Mouse (Mus musculus) layer of hippocampus, postnatal 10 days (tissue): ENCODE data around the gene 1700125H20Rik. TPM values are rescaled to one million over a fixed set of nuclear protein-coding genes. Genes with fewer than 3 reads are reported as not detected.

ENCODE experiments used
- DNase-seq, 2 experiments: peaks; one replicate each; pipeline ENCODE4 v3.0.0; 2021; ENCODE audit warnings: low spot score in 2 of 2
- total RNA-seq, 2 experiments: library from RNA; stranded (reverse); gene quantifications; 2 replicates each; pipeline ENCODE4 v1.2.3; 2021

The 1700125H20Rik gene
- total RNA-seq, 2 experiments from 2014 or later, result 0.57 to 1.0 TPM

DNA sequence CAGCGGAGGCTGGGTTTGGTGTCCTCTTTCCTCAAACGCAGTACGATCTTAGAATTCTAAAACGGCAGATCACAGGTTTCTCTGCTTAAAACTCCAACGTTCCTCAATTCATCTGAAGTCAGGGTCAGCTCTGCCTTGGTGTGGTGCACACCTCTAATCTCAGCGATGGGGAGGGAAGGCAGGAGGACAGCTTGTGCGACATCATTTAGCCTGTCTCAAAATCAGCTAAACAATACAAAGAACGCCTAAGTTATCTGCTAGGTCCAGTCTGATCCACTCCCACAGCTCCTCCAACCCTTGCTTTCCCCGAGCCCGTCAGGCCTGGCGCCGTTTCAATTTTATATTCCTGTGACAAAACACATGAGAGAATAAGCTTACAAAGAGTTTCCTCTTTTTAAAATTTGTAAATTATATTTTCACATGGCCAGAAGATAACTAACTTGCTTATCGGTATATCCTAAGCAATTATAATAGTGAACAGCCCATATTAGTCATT is 13.1 kb downstream of the 1700125H20Rik start:
- DNase-seq, result no peak

DNA sequence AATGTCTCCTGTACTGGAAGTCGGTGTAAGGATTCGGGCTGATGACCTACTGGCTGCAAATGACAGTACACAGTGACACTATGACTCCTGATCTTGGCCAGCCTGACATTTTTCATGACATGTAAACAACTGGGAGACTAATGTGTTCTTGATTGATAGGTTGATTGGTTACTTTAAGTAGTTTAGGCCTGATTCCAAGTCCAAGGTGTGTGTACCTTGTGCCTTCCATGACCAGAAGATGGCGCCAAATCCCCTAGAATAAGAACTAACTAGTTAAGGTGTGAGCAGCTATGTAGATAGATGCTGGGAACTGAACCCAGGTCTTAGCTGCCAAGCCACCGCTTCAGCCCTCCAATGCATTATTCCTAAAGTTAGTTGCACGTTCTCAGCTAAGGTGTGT is 13.9 kb downstream of the 1700125H20Rik start:
- DNase-seq, result peak; percentile 12 to 24

DNA sequence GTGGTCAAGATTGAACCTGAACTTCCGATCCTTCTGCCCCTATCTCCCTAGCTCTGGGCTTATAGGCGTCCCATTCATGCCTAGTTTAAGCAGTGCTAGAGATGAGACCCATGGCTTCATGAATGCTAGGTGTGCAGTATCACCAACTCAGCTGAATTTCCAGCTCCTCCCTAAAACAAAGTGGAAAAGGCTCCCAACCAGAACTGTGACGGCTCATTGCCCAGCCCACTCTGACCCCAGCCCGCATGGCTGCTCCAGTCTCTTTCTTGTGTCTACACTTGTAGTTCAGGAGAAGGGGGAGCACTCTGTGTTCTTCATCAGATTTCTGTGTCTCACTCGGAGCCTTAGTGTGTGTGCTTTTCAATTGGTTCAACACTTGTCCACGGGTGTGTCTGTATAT is 14.6 kb downstream of the 1700125H20Rik start:
- DNase-seq, result no peak

DNA sequence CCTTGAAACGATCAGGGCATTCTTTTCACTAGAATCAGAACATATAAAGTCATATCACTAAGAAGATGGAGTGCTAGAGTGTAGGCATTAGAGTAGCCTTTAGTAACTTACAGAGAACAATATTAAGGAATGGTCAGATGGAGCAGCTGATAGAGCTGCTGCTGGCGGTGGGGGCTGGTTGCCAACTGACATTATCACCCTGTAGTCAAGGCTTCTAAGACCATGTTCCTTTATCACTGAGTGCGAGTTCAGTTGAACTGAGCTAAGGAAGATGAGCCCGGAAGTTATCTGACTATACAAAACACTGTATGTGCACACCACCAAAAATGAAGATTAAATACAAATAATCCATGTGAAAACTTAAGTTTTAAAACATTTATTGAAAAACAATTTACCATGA is 18.9 kb downstream of the 1700125H20Rik start:
- DNase-seq, result no peak

DNA sequence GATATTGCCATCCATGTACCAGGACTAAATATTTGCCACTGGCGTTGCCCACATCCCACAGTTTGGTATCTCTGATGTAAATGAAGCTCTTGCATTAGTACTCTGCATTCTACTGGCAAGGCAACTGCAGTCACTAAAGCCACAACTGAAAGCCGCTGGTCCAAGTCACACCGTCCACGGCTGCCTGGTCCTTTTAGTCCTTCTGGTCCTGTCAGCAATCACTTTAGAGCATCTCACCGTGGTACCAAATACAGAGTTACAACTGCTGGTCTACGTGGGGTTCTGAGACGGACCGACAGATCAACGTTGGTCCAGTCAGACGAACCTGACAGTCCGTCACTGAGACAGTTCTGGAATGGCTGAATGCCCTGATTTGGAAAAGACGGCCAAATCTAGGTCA is 20.5 kb downstream of the 1700125H20Rik start:
- no peak for DNase-seq

DNA sequence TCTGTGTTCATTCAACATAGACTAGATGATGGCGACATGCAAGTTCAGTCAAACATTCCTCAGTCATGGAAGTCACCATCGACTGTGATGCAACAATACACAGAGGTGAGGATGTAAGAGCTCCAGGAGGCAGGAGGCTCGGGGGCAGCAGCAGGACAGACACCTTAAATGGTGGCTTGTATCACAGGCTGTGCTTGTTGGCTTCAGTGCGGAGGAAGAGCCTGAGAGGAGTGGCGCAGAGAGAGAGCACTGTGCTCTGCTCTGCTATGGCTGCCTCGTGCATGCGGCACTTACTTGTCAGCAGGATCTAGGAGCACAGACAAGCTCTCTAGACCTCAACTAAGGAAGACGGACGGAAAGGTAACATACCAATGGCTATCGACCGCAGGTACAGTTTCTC is 24.0 kb downstream of the 1700125H20Rik start:
- no peak for DNase-seq

DNA sequence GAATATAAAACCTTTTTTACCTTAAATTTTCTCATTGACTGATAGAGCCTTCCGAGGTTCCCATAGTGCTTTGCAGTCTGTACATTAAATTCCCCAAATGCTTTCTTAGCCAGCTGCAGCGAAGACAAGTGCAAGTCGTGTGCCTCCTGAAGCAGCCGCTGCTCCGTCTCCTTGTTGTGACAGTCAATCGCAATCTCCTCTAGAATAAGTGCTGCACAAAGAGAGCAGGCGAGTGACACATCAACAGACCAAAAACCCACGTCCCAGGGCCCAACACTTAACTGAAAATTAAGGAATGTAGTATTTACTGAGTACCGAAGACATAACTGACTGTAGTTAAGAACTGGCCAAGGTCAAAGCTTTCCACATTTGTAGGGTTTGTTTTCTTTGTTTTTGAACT is 25.8 kb downstream of the 1700125H20Rik start:
- no peak for DNase-seq

DNA sequence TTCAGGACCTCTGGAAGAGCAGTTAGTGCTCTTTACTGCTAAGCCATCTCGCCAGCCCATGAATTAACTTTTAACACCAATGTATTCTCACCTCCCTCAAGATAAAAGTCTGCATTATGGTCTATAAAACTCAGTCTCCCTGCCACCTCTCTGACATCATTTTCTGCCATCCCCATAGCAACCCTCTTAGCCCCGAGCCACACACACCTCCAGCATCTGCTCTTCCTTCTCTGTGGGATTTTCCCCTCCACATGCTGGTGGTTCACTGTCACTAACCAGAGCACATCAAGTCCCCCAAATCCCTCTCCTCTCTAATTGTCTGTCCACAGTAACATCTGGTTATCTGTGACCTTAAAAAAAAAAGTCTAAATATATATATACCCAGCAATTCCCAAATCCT is 28.7 kb downstream of the 1700125H20Rik start:
- DNase-seq, result no peak

DNA sequence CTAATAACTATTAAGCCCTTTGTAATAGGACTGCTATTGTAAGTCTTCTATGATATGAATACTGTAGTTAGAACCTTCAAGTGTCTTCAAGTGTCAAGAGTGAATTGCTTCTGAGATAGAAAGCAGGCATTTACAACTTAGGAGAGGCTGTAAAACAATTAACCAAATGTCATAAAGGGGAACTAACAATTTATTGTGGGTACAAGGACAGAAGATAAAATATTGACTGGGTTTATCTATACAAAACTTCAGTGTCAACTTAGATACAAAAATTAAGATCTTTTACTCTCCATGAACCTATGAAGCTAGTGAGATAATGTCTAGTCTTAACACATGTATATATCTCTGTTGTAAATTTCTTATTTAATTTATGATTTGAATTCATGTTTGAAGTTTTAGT is 36.0 kb downstream of the 1700125H20Rik start:
- no peak for DNase-seq

DNA sequence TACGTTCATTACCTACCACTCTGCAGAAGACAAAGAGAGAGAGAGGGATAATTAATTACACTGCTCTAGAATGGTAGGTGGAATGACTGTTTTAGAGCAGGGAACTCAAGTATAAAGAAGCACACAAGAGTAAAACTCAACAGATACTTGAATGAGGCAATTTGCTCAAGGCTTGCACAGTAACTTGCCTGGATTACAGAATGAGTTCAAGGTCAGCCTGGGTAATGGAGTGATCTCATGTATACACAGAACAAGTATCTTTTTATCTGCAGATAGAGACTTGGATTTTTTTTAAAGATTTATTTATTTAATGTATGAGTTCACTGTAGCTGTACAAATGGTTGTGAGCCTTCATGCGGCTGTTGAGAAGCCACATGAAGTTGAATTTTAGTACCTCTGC is 40.9 kb downstream of the 1700125H20Rik start:
- no peak for DNase-seq

DNA sequence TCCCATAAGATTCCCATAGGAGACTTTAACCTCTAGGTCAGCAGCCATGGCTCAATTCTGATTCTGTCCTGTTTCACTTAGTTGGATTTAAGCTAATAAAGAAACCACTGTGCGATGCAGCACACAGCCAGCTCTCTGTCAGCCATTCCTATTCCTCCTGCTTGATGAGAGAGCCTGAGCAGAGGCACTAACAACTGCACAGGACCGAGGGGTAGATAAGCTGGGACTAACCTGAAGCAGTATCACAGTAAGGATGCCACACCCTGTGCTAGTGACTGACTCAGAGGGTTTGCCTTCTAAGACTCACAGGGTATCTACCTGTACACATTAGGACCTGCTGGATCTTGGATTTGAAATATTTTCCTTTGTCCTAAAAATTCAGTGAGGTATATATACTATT is 43.0 kb downstream of the 1700125H20Rik start:
- no peak for DNase-seq

DNA sequence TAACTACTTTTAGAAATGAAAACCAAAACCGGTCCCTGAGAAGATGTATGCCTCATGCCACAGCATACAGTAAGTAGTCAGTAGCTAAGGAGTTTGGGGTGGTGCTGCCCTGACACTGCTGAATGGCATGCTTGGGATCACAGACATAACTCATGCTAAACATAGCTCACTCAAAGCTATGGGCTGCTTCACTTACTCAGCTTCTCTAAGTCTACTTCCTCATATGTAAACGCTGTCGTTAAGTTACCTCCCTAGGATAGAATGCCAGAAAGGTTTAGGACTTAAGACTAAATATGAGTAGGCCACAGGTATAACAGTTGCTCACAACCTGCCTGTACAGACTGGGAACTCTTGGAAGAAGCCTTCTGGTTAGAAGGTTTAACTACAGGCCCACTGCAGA is 44.5 kb downstream of the 1700125H20Rik start:
- no peak for DNase-seq

DNA sequence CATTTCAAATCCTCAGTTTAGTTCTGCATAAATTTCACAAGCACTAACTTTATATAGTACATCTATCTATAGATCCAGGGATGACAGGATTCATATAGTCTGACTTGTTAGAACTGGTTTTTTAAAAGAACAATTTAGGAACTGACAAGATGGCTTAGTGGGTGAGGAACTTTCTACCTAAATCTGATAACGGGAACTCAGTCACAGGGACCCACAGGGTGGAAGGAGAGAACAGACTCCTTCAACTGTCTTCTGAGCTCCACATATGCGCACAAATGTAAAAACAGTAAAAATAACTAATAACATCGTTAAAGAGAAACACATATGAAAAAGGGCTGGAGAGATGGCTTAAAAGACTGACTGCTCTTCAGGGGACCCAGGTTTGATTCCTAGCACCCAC is 48.8 kb downstream of the 1700125H20Rik start:
- DNase-seq, result no peak

DNA sequence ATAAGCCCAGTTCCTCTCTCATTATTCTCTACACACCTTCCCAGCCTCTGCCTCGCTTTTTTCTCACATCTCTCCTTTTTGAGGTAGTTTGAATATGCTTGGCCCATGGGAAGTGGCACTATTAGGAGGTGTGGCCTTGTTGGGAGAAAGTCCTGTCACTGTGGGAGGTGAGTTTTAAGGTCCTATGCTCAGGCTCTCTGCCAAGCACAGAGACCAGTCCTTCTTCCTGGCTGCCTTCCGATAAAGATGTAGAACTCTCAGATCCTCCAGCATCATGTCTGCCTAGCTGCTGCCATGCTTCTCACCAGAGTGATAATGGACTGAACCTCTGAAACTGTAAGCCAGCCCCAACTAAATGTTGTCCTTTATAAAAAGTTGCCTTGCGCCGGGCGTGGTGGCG is 52.4 kb downstream of the 1700125H20Rik start:
- no peak for DNase-seq

DNA sequence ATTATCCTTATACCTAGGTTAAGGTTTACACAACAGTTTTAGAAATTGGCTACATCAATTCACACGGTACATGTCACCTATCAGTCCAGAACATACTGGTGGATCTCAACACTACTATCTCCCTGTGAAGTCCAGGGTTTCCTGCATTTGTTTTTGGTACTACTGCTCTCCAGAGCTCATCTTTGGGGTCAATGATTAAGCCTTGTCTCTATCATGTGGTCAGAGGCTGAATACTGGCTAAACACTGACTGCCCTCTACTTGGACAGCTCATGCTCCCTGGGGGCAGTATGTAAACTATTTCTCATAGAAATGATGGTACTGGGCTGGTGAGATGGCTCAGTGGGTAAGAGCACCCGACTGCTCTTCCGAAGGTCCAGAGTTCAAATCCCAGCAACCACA is 53.0 kb downstream of the 1700125H20Rik start:
- no peak for DNase-seq

Other genes starting within 250 kb of the 1700125H20Rik start
- gene Car4, start 212.6 kb upstream of the 1700125H20Rik start, total RNA-seq, result 10 to 100 TPM; 56.8 to 63.0 TPM
- 10 to 100 TPM; 72.8 to 73.5 TPM for gene Usp32, start 30.2 kb upstream of the 1700125H20Rik start, total RNA-seq
- 10 to 100 TPM; 58.8 to 63.6 TPM for gene Appbp2, start 64.7 kb downstream of the 1700125H20Rik start, total RNA-seq
- 10 to 100 TPM; 20.6 to 20.7 TPM for gene Ppm1d, start 140.8 kb downstream of the 1700125H20Rik start, total RNA-seq
- 10 to 100 TPM; 45.0 to 48.8 TPM for gene Bcas3, start 182.8 kb downstream of the 1700125H20Rik start, total RNA-seq